Mouse (Mus musculus) frontal cortex, postnatal 10 days (tissue): ENCODE data around the gene Angel1.

ENCODE experiments used
- DNase-seq, 2 experiments: peaks; one replicate each; pipeline ENCODE4 v3.0.0; 2022; ENCODE audit warnings: low spot score in 2 of 2, mixed read lengths in 1 of 2

The Angel1 gene

GRCm38 (mm10) chr12:86702690-86703089, 23.6 kb downstream of the Angel1 start:
- no peak for DNase-seq

DNA sequence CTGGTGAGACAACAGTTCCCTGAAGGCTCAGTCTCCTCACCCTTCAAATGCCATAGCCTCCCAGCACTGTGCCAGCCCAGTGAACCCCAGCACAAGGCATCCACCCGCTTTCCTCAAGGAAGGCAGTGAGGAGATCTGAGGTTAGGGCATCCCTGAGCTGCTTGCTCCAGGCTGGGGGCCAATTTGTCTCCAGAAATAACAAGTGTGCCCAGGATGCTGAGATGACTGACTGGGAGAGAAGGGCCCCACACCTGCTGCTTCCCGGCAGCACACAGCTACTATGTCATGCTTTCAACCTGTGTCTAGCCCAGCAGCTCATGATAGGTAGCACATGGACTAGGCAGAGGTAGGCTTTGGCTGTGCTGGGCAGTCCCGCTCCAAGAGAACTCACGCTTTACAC, 24.8 kb downstream of the Angel1 start:
- DNase-seq, result no peak

DNA sequence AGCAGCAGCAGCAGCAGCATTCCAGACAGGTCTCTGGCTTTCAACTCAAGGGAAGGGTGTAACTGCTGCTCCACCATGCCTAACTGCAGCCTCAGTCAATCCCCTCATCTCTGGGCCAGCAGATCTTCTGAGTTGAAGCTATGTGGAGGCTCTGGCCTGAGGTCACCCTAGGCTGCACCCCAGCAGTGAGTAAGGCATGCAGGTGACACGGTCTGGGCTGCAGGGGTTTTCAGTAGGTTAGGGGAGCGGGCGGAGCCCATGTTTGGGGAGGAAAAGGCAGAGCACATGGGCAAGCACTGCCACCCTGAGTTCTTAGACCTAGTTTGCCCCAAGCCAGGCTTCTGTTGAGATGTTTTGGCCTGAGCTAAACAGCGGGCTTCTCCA, 25.3 kb downstream of the Angel1 start:
- no peak for DNase-seq

DNA sequence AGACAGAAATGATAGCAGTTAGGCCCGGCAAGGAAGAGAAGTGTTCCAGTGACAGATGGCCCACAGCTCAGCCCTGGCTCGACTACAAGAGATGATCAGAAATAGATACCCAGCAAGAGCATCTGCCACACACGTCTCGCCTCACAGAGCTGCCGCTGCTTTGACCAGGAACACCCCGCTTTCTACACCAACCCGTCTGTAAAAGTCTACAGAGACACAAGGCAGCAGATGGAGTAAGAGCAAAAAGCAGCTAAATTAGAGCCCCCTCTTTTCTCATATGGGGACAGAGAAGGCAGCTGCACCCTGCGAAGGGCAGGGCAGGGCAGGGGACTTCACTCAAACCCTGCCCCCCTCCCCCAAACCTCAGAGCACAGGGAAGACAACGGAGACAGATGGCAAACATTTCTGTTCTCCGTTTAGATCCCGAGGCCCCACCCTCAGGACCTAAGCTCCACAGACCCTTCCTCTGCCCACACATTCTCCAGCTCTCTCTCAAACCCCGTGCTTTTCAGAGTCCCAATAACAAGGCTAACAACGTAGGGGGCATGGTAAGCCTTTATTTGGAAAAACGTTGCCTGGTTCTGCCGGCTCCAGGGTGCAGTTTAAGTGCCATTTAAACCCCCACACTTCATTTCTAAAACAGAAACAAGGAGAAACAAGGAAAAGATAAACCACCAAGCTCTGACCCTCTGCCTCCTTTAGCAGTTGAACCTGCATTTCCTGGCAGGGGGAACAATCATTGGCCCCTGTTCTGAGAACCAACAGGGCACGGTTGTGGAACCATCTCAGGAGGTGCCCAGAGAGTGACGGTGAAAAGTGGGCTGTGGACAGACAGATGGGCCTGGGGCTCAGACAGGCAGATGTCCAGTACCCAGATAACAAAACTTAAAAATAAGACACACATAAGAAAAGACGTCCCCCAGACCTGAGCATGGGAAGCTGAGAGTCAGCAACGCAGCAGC, 26.0 kb downstream of the Angel1 start:
- DNase-seq, result peak; percentile 64 to 82

DNA sequence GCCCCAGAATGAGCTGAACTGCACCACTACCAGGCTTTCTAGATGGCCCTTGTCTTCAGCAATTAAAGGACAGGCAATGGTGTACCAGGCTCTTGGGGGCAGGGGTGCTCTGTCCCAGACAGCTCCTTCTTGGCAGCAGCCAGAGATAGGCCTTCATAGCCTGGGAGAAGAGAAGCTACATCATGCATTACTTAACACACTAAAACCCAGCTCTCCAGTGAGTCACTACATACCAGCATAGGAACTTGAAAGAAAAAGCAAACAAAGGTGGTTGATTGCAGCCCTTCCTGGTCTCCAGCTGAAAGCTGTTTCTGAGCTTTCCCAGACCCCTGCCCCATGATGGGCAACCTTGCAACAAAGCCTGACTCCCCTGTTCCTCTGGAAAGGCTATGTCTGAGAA, 27.7 kb downstream of the Angel1 start:
- DNase-seq, result no peak

DNA sequence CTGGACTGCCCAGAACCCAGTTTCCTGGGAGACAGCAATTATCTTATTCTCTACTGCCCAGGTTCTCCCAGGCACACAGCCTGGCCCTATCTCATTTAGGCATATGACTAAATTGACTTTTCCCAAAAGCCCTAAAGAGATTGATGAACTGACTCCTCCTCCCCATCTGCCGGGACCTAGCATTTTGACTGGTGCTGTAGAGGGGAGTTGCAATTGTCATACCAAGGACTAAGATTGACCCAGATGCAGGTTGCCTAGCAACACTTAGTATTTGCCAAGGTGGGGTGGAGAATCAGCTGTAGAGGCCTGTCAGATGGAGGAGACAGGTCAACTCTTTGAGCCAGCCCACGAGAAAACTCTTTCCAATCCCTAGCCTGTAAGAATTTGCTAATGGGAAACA, 28.3 kb downstream of the Angel1 start:
- DNase-seq, result no peak

GRCm38 (mm10) chr12:86694441-86694840, 31.8 kb downstream of the Angel1 start:
- DNase-seq, result no peak

DNA sequence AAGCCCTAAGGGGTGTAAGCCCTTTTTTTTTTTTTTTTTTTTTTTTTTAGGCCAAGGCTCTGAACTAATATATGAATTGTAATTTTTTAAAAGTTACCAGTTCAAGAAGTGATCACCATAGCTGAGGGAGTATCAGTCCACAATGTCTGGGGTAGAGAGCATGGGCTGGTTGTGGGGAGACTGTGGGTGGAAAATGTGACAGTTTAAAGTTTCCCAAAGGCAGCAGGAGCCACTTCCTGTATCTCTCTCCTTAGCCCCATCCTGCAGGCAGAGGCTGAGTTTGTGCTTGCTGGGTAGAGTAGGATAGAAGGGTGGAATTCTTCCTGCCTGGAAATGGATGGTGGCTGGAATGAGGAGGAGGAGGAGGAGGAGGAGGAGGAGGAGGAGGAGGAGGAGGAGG, 32.9 kb downstream of the Angel1 start:
- DNase-seq, result no peak

DNA sequence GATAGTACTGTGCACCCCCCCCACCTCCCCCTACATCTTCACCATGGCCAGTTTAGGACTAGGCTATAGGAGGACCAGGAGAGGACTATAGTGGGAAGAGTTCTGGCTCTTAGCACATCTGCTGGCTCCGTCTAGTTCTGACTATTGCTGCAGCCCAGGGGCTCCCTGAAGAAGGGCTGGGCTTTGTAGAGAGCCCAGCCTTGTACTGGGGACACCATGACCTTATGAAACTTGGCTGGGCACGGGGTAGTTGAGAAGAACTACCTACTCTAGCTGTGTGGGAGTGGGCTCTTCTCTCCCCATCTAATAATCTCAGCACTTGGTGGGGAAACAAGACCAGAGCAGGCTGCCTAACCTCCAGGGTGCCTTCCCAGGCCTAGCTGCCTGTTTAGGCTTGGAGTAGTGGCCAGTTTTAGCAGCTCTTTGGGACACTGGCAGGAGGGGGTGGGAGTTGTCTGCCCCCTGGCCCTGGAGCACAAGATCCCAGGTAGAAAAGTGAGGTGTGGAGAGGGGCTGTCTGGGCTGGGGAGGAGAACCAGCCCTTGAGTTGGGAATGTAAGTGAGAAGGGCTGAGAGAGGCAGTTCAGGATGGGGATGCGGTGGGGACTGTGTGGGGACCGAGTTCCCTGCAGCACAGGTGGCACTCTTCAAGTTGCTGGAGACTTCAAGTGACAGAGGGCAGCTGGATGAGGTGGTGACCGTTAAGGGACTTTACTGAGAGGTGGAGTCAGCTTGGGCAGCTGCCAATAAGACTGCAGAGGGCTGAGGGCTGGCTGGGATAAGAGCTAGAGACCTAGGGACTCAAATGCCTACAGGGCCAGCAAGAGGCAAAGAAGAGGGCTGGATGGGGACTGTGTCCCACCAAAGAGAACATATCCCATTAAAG, 33.5 kb downstream of the Angel1 start:
- no peak for DNase-seq

- no peak for DNase-seq
These were observed 35.4 kb downstream of the Angel1 start for GRCm38 (mm10) chr12:86690700-86691485.

- DNase-seq, result no peak
These were observed 37.3 kb downstream of the Angel1 start for GRCm38 (mm10) chr12:86688917-86689316.

DNA sequence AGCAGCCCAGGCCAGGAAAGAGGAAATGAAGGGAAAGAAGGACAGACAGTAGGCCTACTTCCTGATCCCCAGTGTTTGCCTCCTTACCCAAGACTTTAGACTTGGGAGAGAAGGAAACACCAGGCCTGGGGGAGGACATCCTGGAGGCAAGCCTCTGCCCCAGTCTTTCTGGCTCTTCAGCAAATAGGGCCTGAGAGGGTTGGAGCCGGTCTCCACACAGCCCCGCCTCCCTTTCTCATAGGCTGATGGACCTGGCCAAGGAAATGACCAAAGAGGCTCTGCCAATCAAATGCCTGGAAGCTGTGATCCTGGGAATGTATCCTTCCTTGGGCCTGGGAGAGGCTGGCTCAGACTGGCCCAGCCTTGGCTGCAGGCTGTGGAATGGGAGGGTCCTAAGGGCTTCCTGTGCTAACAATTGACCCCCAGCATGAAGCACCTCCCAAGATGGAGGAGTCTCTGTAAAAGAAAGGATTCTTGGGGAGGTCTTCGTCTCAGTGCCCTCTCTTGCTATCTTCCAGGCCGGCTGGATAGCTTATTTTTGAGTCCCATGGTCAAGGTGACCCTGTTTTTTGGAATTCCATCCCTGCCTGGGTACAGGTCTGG, 38.2 kb downstream of the Angel1 start:
- DNase-seq, result no peak

DNA sequence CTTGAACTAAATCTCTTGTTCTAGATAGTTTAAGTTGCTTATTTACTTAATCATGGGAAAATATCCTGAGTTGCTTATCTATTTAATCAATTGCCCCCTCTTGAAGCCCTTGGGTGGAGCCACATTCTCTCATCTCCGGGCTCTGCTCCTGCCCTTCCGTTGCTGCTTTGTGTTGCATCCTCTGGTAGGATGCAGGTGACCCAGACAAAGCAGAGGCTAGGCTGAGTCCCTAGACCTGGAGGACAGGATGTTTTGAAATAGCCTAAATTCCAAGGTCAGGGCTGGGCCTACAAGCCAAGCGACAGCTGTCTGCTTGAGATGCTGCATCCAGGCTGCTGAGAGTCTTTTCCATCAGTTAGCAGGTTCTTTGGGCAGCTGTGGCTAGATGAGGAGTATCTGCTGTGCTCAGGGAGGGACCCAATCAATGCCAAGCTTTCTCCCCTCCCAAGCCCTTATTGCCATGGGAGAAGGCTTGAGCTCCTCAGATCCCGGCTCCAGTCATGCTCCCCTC, 38.8 kb downstream of the Angel1 start:
- DNase-seq, result no peak

- DNase-seq, result no peak
These were observed 39.5 kb downstream of the Angel1 start for GRCm38 (mm10) chr12:86686551-86687330.

DNA sequence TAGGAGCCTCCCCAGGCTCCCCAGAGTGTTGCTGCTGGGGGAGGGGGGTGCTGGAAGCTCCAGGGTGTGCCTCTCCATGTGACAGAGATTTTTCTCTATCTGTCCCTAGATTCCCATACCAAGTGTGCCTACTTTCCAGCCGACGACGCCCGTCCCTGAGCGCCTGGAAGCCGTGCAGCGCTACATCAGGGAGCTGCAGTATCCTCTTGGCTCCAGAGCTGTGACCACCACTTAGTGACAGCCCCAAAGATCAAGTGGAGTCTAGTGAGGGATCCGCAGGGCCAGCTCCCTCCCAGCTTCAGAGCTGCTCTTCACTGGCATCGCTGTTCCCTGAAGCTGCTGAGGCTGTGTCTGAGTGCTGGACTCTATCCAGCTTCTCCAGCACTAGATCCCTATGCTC, 41.0 kb downstream of the Angel1 start:
- DNase-seq, result no peak

- DNase-seq, result no peak
These were observed 42.6 kb downstream of the Angel1 start for GRCm38 (mm10) chr12:86683698-86684097.

GRCm38 (mm10) chr12:86682178-86682577, 44.1 kb downstream of the Angel1 start:
- DNase-seq, result no peak

GRCm38 (mm10) chr12:86681626-86682025, 44.6 kb downstream of the Angel1 start:
- no peak for DNase-seq

DNA sequence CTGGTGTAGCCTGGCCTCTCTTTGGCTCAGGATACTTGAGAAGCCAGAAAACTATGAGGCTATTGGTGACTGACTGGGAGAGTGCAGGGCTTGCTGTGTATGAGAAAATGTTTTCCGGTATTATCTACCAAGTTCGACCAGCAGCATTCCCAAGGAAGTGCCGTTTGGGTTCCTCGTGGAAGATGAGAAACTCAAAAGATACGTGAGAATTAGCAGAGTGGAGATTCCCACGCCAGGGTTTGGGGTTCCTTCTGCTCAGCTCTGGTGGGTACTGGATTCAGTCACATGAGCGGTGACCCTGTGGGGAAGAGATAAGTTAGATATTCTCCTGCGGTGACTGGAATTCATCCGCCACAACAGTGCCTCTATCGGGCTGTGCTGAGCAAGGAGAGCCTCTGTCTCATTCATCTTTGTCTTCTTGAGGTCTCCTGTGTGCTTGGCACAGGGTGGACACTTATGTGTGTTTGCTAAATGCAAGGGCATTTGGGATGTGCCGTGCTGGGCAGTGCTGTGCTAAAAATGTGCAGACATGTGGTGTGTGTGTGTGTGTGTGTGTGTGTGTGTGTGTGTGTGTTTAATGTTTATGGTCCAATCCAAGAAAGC, 45.6 kb downstream of the Angel1 start:
- no peak for DNase-seq

GRCm38 (mm10) chr12:86679991-86680491, 46.2 kb downstream of the Angel1 start:
- DNase-seq, result no peak
